Mouse (Mus musculus): ENCODE data around the gene RPS10-NUDT3. TPM values are rescaled to one million over a fixed set of nuclear protein-coding genes. Genes with fewer than 3 reads are reported as not detected.
A peak's percentile ranks its signal among the peaks of the same experiment; 100 is the strongest.

The RPS10-NUDT3 gene
- total and polyA plus RNA-seq, 3 experiments: not detected

GRCm38 (mm10) chr17:27600869-27601268, 34.2 kb downstream of the RPS10-NUDT3 start:
- no peak overlapping the region for H3K4me3 ChIP-seq
- DNase-seq: no peak
- peaks cover 6% of the 10 kb centered on the region for H3K79me2 ChIP-seq (replicated peaks; ENCODE audit: control insufficient read depth, insufficient read depth, low read length)
- no peaks in the 10 kb centered on the region for H3K36me3 ChIP-seq (ENCODE audit: control insufficient read depth, insufficient read depth, low read length)
- H3K27me3 ChIP-seq (ENCODE audit: control insufficient read depth, insufficient read depth, low read length): no peaks in the 10 kb centered on the region
- no peak overlapping the region; the same call in 1 of the 2 replicates for H3K27ac ChIP-seq
- TF ChIP-seq CTCF (IDR thresholded peaks at IDR 0.05): no peak
- no peak for TF ChIP-seq POLR2A (IDR thresholded peaks at IDR 0.05; ENCODE audit: insufficient read depth, low read depth, low read length)
- no peak for TF ChIP-seq EP300 (IDR thresholded peaks at IDR 0.05; ENCODE audit: insufficient read depth, low read depth, low read length)
- H3K9ac ChIP-seq (ENCODE audit: low read depth, low read length): no peak overlapping the region
- intact Hi-C loops (cut with DNase I): no loop called here
- 59% methylated on average over 5 of the region's 5 CpGs for WGBS
- peaks cover 29% of the 10 kb centered on the region for H3K4me1 ChIP-seq (ENCODE audit: control insufficient read depth, insufficient read depth, low read length)

GRCm38 (mm10) chr17:27600286-27600685, 34.7 kb downstream of the RPS10-NUDT3 start:
- intact Hi-C loops (cut with DNase I): no loop called here
- H3K27me3 ChIP-seq (ENCODE audit: control insufficient read depth, insufficient read depth, low read length): no peaks in the 10 kb centered on the region
- TF ChIP-seq EP300 (IDR thresholded peaks at IDR 0.05; ENCODE audit: insufficient read depth, low read depth, low read length) (no peak), POLR2A (IDR thresholded peaks at IDR 0.05; ENCODE audit: insufficient read depth, low read depth, low read length) (no peak), CTCF (IDR thresholded peaks at IDR 0.05) (no peak)
- peaks cover 6% of the 10 kb centered on the region for H3K79me2 ChIP-seq (replicated peaks; ENCODE audit: control insufficient read depth, insufficient read depth, low read length)
- H3K36me3 ChIP-seq (ENCODE audit: control insufficient read depth, insufficient read depth, low read length): no peaks in the 10 kb centered on the region
- WGBS: 43% methylated on average over 3 of the region's 3 CpGs
- peaks cover 29% of the 10 kb centered on the region for H3K4me1 ChIP-seq (ENCODE audit: control insufficient read depth, insufficient read depth, low read length)
- no peak overlapping the region; the same call in 1 of the 2 replicates for H3K27ac ChIP-seq
- no peak overlapping the region for H3K4me3 ChIP-seq
- H3K9ac ChIP-seq (ENCODE audit: low read depth, low read length): no peak overlapping the region
- no peak for DNase-seq

- peaks cover 18% of the 10 kb centered on the region for H3K4me1 ChIP-seq (ENCODE audit: control insufficient read depth, insufficient read depth, low read length)
- H3K9ac ChIP-seq (ENCODE audit: low read depth, low read length): peak overlapping the region; percentile 51
- H3K79me2 ChIP-seq (replicated peaks; ENCODE audit: control insufficient read depth, insufficient read depth, low read length): peaks cover 4% of the 10 kb centered on the region
- 54% methylated on average over 21 of the region's 21 CpGs for WGBS
- H3K36me3 ChIP-seq (ENCODE audit: control insufficient read depth, insufficient read depth, low read length): no peaks in the 10 kb centered on the region
- TF ChIP-seq POLR2A (IDR thresholded peaks at IDR 0.05; ENCODE audit: insufficient read depth, low read depth, low read length) (0 out of 2 replicates have a peak, but pooled peaks have one; percentile 24), CTCF (IDR thresholded peaks at IDR 0.05) (no peak), EP300 (IDR thresholded peaks at IDR 0.05; ENCODE audit: insufficient read depth, low read depth, low read length) (peak; percentile 74; the same call in 1 of the 2 replicates)
- no peak overlapping the region for H3K4me3 ChIP-seq
- no peaks in the 10 kb centered on the region for H3K27me3 ChIP-seq (ENCODE audit: control insufficient read depth, insufficient read depth, low read length)
- peak; percentile 44 to 66 for DNase-seq
- intact Hi-C loops (cut with DNase I): no loop called here
- H3K27ac ChIP-seq: peak overlapping the region; percentile 80
Observed at GRCm38 (mm10) chr17:27596376-27597190, 38.4 kb downstream of the RPS10-NUDT3 start.

DNA sequence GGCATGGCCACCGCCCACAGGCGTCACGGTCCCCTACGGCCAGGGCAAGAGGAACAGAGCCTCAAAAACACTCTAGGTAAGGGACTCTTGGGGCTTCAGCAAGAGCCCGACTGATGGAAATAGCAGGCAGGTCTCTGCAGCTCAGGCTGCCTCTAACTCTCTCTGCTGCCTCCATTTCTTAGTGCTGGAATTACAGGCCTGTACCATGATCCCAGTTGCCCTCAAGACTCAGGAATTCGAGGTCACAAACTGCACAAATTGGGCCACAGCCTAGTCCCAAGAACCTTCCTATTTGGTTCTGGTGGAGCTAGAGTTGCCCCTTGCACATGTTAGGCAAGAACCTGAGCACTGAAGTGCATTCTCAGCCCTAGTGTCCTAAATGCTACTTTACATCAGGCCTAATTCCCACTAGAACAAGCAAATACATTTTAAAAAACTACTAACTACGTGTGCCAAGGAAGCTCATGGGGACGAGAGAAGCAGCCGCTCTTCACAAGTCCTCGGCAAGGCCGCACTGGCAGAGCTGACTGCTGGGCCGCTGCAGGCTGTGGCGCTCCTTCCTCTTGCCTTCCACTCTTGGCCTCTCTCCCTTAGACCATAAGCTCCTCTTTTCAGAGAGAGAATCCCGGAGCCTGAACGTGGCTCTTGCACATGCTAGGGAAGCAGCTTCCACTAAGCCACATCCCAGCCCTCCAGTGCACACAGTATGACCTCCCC, 39.2 kb downstream of the RPS10-NUDT3 start:
- H3K27ac ChIP-seq: peak overlapping the region; percentile 80
- no peak overlapping the region for H3K4me3 ChIP-seq
- intact Hi-C loops (cut with DNase I): no loop called here
- no peaks in the 10 kb centered on the region for H3K27me3 ChIP-seq (ENCODE audit: control insufficient read depth, insufficient read depth, low read length)
- no peaks in the 10 kb centered on the region for H3K36me3 ChIP-seq (ENCODE audit: control insufficient read depth, insufficient read depth, low read length)
- no peak for TF ChIP-seq POLR2A (IDR thresholded peaks at IDR 0.05; ENCODE audit: insufficient read depth, low read depth, low read length)
- TF ChIP-seq CTCF (IDR thresholded peaks at IDR 0.05): peak; percentile 36
- TF ChIP-seq EP300 (IDR thresholded peaks at IDR 0.05; ENCODE audit: insufficient read depth, low read depth, low read length): 0 out of 2 replicates have a peak, but pooled peaks have one; percentile 16
- H3K4me1 ChIP-seq (ENCODE audit: control insufficient read depth, insufficient read depth, low read length): peaks cover 16% of the 10 kb centered on the region
- 45% methylated on average over 15 of the region's 15 CpGs for WGBS
- peak overlapping the region; percentile 0; the same call in 1 of the 2 replicates for H3K9ac ChIP-seq (ENCODE audit: low read depth, low read length)
- H3K79me2 ChIP-seq (replicated peaks; ENCODE audit: control insufficient read depth, insufficient read depth, low read length): peaks cover 2% of the 10 kb centered on the region
- no peak for DNase-seq

DNA sequence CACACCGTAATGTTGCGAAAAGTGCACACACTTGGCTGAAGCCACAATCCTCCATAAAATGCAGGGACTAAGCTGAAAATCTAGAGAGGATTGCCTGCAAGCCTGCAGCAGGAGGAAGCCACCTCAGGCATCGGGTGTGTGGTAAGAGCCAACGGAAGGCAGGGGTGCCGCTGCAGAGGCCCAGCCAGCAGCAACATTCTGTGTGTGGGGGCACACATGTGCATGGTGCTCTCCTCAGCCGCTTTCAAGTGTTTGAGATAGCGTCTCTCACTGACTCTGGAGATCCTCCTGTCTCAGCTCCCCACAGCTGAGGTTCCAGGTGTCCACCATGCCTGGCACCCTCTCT, 42.5 kb downstream of the RPS10-NUDT3 start:
- 82% methylated on average over 7 of the region's 7 CpGs for WGBS
- no peaks in the 10 kb centered on the region; the same call in none of the 2 replicates for H3K79me2 ChIP-seq (replicated peaks; ENCODE audit: control insufficient read depth, insufficient read depth, low read length)
- intact Hi-C loops (cut with DNase I): no loop called here
- H3K9ac ChIP-seq (ENCODE audit: low read depth, low read length): no peak overlapping the region
- H3K36me3 ChIP-seq (ENCODE audit: control insufficient read depth, insufficient read depth, low read length): peaks cover 2% of the 10 kb centered on the region; the same call in 1 of the 2 replicates
- TF ChIP-seq CTCF (IDR thresholded peaks at IDR 0.05) (no peak), POLR2A (IDR thresholded peaks at IDR 0.05; ENCODE audit: insufficient read depth, low read depth, low read length) (no peak), EP300 (IDR thresholded peaks at IDR 0.05; ENCODE audit: insufficient read depth, low read depth, low read length) (no peak)
- H3K27me3 ChIP-seq (ENCODE audit: control insufficient read depth, insufficient read depth, low read length): no peaks in the 10 kb centered on the region
- H3K4me3 ChIP-seq: no peak overlapping the region
- peak overlapping the region; percentile 52; the same call in 1 of the 2 replicates for H3K27ac ChIP-seq
- peaks cover 19% of the 10 kb centered on the region for H3K4me1 ChIP-seq (ENCODE audit: control insufficient read depth, insufficient read depth, low read length)
- DNase-seq: no peak
